Mouse (Mus musculus) hindlimb bud, embryonic 11.5 days (tissue): ENCODE measurements around the gene Fchsd2.

ENCODE experiments used
- DNase-seq: peaks from one replicate; pipeline ENCODE4 v3.0.0-alpha.2; 2012; ENCODE audit warnings: low read depth, low spot score; ENCODE audit errors: extremely low spot score

Fchsd2 gene

GRCm38 (mm10) chr7:101173331-101173730 lies 80.7 kb downstream of the Fchsd2 start:
- no peak for DNase-seq

- no peak for DNase-seq
Observed at GRCm38 (mm10) chr7:101178751-101179150, 86.1 kb downstream of the Fchsd2 start.

GRCm38 (mm10) chr7:101191326-101191969 lies 98.8 kb downstream of the Fchsd2 start:
- no peak for DNase-seq

GRCm38 (mm10) chr7:101210826-101211225 lies 118.2 kb downstream of the Fchsd2 start:
- no peak for DNase-seq

- no peak for DNase-seq
Observed at GRCm38 (mm10) chr7:101213515-101214263, 121.0 kb downstream of the Fchsd2 start.

- DNase-seq: no peak
Observed at GRCm38 (mm10) chr7:101216724-101217123, 124.1 kb downstream of the Fchsd2 start.

GRCm38 (mm10) chr7:101223501-101223900 lies 130.8 kb downstream of the Fchsd2 start:
- DNase-seq: no peak

- DNase-seq: no peak
Observed at GRCm38 (mm10) chr7:101229336-101229735, 136.7 kb downstream of the Fchsd2 start.

GRCm38 (mm10) chr7:101231458-101231857 lies 138.8 kb downstream of the Fchsd2 start:
- no peak for DNase-seq

- no peak for DNase-seq
Observed at GRCm38 (mm10) chr7:101232716-101233115, 140.1 kb downstream of the Fchsd2 start.

- DNase-seq: no peak
Observed at GRCm38 (mm10) chr7:101236712-101237473, 144.2 kb downstream of the Fchsd2 start.

GRCm38 (mm10) chr7:101248760-101249159 lies 156.1 kb downstream of the Fchsd2 start:
- no peak for DNase-seq

GRCm38 (mm10) chr7:101249173-101249572 lies 156.5 kb downstream of the Fchsd2 start:
- no peak for DNase-seq

- no peak for DNase-seq
Observed at GRCm38 (mm10) chr7:101253071-101253470, 160.4 kb downstream of the Fchsd2 start.

- DNase-seq: no peak
Observed at GRCm38 (mm10) chr7:101258482-101258881, 165.8 kb downstream of the Fchsd2 start.

GRCm38 (mm10) chr7:101261941-101262546 lies 169.4 kb downstream of the Fchsd2 start:
- no peak for DNase-seq

- no peak for DNase-seq
Observed at GRCm38 (mm10) chr7:101263511-101263910, 170.8 kb downstream of the Fchsd2 start.

- DNase-seq: no peak
Observed at GRCm38 (mm10) chr7:101267457-101268259, 175.0 kb downstream of the Fchsd2 start.

GRCm38 (mm10) chr7:101271602-101272001 lies 178.9 kb downstream of the Fchsd2 start:
- DNase-seq: no peak

GRCm38 (mm10) chr7:101272466-101273160 lies 179.9 kb downstream of the Fchsd2 start:
- no peak for DNase-seq
